Mouse (Mus musculus) forelimb bud, embryonic 11.5 days (tissue): ENCODE measurements around the gene Mta1.

Source experiments
- DNase-seq: peaks from one replicate; pipeline ENCODE4 v3.0.0-alpha.2; 2012; ENCODE audit warnings: low read depth, low spot score

Mta1 gene

DNA sequence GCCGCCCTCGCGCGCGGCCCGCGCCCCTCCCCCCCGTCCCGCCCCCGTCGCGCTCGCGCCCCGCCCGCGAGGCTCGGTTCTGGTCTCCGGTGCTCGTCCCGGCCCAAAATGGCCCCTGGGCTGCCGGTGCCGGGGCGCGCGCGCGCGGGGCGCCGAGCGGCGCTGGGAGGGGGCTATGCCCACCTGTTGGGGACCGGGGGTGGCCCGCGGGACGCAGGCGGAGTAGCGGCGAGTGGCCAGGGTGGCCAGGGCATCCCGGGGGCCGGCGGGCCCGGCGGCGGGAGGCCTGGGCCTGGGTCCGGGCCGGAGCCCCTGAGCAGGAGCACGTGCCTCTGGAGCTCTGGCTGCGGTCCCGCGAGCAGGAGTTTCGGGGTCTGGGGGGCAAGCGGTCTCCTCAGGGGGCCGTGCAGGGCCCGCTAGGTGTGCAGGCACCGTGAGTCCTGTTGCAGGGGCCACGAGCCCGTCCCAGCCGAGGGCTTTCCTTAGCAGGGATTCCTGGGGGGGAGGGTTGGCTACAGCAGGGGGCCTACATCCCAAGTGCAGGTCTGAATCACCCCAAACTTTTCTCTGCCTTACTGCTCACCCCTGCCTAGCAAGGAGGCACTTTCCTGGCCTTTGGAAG, 563 bp downstream of the Mta1 start:
- peak; percentile 7 for DNase-seq

DNA sequence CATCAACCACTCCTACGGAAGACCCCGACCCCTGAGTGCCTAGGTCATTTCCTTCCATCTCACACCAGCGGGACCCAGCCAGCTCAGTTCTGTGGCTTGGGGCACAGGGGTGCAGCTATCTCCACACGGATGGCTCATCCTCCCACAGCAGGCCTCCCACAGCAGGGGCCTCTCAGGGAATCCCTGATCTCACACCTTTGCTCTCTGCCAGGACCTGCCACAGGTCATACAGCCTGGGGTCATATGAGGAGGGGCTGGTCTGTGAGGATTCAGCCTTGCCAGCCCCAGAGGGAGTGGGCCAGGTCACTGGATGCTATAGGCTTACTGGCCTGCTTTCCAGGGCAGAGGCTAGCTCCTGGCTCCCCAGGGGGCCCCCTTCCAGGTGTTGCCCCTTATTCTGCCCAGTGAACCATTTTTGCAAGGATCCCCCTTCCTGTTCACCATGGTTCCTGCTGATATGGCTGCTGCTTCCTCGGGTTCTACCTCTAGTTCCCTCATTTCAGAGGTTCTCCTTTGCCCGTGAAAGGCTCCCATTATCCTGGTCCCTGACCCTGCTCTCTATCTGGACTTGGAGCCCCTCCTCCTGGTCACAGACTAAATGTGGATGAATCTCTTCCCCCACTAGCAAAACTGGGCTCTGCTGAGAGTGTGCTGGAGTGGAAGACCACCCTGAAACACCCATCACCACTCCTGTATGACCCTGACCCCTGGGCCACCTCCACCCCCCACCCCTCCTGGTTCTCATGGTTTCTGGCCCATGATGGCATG, 1.6 kb downstream of the Mta1 start:
- no peak for DNase-seq

DNA sequence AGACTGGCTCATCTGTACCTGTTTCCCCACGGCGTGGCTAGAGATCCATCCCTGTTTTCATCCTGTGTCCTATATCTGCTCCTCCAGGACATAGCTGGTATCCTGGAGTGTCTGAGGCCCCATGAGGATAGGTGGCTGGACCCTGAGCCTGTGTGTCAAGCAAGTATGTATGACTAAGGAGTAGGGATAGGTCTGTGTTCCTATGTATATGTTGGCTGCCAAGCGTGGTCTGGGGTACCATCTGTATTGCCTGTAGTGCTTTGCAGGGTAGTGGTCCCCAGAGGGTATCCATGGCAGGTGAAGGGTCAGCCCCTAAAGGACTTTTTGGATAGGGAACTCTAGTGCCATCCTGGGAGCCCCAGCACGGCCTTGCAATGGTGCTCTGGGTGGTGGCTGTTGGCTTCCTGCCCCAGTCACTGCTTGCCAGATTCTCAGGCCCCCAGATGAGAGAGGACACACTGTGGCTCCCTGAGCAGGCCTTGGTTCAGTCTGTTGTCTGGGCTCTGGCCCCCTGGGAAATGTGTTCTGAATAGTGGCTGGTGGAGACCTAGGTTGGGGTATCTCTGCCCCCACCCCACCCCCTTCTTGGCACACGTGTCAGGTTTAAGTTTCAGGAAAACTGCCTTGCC, 2.5 kb downstream of the Mta1 start:
- no peak for DNase-seq

DNA sequence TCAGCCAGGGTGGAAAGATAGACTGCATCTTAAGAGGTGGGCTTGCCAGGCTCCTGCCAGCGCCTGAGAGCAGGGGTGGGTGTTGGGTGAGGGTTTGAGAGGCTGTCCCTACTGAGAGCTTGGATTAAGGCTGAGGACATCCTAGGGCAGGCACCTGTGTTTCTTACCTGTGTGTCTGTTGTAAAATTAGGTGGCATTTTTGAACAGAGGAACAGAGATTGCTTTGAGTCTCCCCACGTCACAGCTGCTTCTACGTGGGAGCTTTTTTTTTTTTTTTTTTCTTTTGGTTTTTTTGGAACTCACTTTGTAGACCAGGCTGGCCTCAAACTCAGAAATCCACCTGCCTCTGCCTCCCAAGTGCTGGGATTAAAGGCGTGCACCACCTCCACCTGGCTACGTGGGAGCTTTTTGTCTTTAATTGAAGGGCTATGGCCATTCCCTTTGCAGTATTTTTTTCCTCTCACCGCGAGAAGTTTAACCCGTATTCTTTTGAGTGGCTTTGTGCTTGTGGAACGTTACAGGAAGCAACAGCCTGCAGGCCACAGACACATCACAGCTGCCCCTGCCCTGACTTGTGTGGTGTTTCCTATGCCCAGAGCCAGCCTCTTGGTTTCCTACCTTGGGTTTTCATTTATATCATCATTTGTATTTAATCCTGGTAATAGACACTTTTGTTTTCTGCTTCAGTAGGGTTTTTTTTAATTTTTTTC, 3.3 kb downstream of the Mta1 start:
- no peak for DNase-seq

DNA sequence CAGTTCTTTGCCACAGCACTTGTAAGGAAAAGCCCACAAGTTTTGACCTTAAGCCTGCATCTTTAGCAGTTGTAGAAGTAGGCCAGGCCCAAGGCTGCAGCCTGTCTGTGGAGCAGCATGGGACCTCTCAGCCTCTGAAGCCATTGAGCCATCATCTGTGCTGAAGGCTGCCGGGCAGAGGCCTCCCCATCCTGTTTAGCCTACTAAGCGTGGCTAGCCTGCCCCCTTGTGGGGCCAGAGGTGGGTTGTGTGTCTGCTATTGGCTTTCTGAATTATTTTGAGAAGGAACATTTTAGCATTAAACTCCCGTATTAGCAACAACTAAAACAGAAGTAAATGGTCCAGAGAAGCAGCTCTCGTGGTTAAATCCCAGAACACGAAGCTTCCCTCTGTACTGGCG, 4.4 kb downstream of the Mta1 start:
- peak; percentile 26 for DNase-seq

DNA sequence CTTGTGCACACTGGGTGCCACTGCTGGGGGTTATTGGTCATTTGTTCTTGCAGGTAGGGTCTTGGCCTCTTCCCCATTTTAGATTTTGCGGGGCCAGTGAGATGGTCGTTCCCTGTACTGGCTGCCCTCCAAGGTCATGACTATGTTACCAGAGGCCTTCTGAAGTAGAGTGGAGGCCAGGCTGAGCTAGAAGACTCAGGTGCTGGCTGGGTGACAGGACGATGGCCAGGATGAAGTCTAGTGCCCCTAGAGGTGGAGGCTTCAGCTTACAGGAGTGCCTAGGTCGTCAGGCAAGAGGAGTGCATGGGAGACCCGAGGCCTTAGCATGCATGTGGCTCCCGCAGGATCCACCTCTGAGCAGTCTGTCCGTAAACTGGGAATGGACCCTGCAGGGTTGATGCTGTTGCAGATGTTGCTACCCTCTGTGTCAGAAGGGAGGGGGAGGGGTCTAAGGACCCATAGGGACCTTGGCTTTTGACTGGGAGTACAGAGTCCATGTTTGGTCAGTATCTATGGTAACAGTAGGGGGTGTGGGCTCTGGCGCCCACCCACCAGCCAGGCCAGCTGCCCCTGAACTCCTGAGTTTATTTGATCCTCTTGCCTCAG, 5.9 kb downstream of the Mta1 start:
- no peak for DNase-seq

DNA sequence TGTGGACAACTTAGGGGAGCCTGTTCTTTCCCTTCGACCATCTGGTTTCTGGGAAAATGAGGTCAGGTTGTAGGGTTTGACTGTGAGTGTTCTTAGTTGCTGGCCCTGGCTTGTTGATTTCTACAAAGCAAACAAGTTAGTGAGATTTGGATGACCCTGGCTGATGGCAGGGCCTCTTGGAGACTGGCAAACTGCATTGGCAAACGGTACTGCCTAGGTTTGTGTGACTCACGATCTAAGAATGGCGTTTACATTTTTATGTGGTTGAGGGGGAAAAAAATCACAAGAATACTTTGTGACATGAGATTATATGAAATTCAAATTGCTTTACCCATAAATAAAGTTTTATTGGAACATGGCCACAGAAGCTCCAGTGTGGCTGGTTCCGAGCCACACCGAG, 8.3 kb downstream of the Mta1 start:
- no peak for DNase-seq

DNA sequence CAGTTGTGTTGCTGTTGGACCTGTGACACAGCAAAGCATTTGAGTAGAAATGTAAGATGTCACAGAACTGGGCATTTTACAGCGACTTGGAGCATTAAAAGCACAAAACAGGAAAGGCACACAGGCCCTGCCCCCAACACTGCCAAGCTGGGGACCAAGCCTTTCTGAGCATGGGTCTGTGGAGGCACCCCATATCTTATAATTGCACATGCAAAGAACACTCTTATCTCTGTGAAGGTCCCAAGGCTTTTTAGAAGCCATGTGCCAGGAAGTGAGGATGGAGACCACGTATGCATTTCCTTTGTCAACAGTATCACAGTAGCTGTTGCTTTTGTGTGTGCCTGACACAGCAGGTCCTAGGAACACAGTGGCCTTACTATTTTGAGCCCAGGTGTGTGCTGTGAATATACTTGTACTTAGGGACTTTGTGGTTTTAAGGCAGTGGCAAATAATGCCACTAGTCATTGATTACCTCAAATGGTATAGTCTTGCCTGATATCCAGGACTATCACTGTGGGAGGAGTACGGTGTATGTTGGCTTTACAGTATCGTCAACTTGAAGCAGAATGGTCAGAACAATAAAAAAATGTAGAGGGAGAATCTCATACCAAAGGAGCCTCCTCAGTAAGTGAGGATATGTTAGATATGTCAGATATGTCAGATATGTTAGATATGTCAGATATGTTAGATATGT, 9.5 kb downstream of the Mta1 start:
- no peak for DNase-seq

DNA sequence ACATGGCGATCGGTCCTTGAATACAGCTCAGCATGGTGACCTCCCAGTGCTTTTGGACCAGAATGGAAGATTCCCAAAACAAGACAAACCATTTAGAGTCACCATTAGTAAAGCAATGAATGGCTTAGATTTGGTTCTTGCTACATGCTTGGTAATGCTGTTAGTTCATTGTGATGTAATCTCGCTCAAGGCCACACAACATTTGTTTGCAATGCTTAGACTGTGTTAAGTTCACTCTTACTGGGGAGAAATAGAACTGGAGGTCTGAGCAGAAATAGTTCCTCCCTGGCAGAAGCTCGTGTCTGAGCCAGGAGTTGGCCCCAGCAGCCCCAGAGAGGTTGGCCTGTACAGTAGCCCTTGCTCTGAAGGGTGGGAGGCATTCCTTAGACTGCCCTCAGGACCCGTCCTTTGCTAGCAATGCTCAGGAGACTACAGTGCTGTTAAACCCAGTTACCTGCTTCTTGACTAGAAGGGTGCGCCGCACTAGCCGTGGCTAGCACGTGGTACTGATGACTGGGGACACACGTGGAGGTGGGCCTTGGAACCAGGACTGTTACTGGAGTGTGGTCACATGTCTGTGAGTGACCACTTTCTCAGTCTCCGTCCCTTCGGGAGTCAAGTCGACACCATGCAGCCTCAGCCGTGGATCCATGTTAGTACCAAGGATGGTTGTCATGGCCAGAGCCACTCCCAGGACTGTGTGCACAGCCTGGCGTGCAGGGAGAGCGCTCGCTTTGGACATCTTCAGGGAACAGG, 10.6 kb downstream of the Mta1 start:
- DNase-seq: no peak

DNA sequence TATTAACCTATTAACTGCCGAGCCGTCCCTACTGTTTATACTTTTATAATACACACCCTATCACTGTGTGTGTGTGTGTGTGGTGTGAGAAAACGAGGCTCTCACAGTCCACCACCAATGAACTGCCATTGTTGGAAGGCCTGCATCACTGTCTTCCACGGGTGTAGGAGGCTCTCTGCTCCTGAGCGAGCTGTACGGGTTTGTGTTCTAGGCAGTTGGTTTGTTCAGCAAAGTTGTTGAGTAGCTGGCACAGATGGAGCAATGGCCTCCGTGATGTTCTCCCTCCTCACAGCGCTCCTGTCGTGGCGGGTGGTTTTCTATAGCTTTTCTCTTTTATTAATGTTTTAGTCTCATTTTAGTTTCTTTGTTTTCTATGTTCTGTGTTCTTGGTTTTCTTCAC, 11.7 kb downstream of the Mta1 start:
- DNase-seq: no peak

DNA sequence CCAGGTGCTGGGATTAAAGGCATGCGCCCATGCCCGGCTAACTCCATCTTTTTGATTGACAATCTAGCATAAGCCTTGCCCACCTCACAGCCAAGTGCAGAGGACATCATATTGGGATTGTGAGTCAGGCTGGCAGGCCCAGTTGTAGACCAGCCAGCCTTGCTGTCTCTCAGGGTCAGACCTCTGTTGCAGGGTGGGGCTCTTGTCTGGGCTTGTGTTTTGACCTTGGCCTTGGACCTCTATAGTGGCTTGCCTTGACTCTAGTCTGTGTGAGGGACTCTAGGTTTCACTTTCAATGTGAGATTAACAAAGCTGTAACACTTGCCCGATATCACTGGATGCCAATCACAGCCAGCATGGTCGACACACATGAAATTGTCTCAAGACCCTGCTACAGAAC, 16.1 kb downstream of the Mta1 start:
- DNase-seq: no peak

DNA sequence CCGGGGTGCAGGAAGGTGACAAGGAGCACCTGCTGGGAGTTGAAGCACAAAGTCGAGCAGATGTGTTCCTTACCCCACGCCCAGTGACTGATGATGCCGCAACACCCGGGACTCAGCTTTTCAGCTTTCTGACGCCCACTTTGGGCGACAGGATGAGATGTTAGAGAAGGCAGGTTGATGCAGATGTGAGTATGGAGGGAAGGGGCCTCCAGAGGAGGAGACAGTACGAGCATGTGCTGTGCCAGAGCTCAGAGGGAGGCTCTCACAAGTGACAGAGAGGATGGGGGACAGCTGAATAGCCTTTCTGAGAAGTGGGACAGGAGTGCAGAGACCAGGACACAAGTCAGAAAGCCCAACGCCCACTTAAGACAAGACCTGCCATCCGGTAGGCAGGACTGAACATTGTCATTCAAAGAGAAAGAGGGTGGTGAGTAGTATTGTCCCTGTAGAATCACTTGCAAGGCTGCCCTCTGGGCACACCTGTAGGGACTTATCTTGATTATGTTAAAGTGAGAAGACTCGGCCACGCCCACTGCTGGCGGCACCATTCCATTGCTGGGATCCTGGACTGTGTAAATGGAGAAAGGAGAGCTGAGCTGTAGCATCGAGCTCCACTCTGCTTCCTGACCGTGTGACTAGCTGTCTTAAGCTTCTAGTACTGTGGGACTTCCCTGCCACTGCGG, 16.9 kb downstream of the Mta1 start:
- no peak for DNase-seq

DNA sequence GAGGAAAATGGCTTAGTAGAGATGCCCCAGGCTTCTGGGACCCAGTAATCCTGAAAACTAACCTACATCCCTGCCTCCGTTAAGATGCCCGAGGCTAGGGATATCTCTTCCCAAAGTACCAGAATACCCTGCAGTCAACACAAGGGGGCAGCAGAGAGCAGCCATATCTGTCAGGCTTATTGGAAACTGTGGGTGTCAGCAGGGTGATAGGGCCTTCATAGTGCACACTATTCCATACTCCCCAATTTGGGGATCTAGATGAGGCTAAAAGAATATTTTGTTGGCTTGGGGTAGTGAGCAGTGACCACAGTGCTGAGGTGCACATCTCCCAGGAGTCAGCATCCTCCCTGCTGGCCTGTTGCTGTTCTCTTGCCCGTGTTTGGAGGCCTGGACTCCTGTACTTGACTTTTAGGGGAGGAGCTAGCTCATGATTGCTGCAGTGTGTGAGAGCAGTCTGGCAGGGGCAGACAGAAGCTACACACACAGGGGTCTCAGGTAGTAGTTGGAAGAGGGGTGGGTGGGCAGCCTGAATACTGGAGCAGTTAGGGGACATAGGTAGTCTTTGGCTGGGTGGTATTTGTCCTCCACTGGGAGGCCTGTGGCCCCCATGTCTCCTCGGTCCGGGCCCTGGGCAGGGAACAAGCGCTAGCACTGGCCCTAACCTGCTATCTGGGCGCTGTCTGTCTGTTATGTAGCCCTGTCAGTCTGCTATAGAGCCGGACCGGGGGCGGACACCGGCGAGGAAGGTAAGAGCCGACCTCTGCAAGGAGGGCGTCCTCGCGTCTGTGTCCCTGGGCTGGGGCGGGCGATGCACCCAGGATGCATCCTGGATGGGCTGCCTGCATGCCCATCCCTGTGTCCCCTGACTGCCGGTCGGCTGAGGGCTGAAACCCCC, 21.7 kb downstream of the Mta1 start:
- peak; percentile 67 for DNase-seq

DNA sequence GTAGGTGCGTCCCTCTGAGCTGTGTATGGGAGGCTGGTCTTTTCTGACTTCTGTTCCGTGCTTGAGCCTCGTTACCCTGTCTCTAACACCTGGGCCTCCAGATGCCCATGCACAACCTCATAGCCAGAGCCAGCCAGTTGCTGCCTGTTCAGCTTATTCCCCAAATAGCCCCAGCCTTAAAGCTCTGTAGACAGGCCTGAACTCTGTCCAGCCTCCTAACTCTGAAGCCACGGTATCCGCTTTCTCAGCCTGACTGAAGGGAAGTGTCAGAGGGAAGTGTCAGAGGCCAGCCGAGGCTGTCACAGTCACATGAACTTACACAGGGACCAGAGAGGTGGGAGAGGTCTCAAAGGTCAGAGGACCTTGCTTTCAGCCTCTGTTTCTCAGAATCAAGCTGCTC, 26.6 kb downstream of the Mta1 start:
- no peak for DNase-seq

DNA sequence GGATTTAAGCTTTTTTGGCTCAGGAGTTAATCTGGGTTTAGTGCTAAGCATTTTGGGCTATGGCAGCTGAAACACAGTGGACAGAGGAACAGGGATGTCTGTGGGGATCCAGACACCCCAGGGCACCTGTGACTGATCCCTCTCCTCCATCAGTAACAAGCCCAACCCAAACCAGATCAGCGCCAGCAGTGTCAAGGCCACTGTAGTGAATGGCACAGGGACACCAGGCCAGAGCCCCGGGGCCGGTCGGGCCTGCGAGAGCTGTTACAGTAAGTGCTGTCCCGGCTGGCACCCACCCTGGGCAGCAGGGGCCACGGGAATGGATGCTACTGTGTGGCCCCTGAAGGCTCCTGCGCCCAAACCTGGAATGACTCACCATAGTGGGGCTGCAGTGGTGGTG, 32.7 kb downstream of the Mta1 start:
- no peak for DNase-seq

DNA sequence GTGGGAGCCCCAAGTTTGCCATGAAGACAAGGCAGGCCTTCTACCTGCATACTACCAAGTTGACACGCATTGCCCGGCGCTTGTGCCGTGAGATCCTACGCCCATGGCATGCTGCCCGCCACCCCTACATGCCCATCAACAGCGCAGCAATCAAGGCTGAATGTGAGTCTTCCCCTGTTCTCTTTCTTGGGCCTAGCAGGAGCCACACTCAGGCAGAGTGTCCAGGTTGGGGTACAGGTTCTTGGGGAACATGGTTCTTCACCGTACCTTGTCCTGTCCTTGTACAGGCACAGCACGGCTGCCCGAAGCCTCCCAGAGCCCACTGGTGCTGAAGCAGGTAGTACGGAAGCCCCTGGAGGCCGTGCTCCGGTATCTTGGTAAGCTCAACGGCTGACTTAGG, 33.5 kb downstream of the Mta1 start:
- DNase-seq: no peak

DNA sequence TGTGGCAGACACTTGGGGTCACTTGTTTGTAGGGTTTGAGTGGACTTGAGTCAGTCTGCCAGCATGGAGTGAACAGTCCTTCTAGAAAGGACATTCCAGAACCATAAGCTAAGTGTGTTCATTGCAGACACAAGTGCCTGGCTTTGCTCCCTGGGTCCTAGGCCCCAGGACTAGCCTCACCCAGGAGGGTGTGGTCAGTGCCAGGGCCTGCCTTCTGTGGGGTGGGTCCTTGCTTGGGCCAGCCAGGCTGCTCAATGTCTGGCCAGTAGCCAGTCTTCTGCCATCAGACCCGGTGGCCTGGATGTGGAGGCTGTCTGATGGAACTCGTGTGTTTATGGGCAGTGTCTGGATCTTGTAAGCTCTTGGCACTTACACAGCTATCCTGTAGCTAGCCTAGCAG, 34.5 kb downstream of the Mta1 start:
- no peak for DNase-seq

DNA sequence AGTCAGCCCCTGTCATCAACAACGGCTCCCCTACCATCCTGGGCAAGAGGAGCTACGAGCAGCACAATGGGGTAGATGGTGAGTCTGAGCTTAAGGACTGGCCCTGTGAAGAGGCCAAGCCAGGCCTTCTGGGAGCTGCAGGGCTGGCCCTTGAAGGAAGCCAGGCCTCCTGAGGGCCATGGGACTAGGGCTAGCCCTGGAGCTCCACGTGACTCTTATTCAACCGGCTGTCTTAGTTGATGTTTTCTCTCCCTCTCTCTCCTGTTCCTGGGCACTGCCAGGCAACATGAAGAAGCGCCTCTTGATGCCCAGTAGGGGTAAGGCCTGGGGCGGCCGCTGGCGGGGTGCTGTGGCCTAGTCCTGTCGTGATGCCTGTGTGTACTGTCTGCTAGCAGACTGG, 35.2 kb downstream of the Mta1 start:
- DNase-seq: no peak

DNA sequence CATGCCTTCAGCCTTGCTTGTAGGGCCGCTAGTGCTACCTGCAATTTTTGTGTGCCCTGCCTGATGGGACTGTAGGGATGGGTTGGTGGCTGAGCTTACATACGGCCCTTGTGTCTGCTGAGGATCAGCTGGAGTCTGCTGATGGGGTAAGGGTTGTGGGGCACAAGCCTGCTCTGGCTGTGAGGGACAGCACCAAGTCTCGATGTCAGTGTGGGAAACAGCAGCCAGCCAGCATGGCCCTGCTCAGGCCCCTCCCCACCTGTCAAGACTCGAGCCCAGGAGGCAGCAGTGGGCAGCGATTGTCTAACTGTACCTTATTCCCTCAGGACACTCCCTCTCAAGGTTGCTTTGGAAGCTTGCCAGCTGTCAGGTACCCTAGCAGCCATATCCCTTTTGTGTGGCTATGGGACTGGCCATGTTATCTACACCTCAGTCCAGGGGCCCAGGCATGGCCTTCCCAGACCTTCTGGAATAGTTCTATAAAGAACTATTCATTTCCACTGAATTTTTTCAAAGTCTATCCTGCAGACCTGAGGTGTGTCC, 35.9 kb downstream of the Mta1 start:
- DNase-seq: no peak
